Mouse (Mus musculus): Measurements from ENCODE around the gene Lgals3.

Lgals3 gene

GRCm38 (mm10) chr14:47369741-47370140, 2.2 kb downstream of the Lgals3 start:
- CTCF ChIA-PET, result no interaction called here

- CTCF ChIA-PET, result no interaction called here
These were observed 3.2 kb downstream of the Lgals3 start for GRCm38 (mm10) chr14:47370790-47371189.

- CTCF ChIA-PET, result no interaction called here
These were observed 4.1 kb downstream of the Lgals3 start for GRCm38 (mm10) chr14:47371689-47372088.

- CTCF ChIA-PET, result interaction anchor here (0.6 kb wide), 1 partner anchor 51 kb away, joined by 4 read pairs; no protein-coding TSS in a partner anchor
These were observed 6.5 kb downstream of the Lgals3 start for GRCm38 (mm10) chr14:47373728-47374678.

GRCm38 (mm10) chr14:47376526-47376925, 9.0 kb downstream of the Lgals3 start:
- CTCF ChIA-PET, result interaction anchor here (0.6 kb wide), 1 partner anchor 42 kb away, joined by 4 read pairs; the partner anchor contains the start of gene Dlgap5

- CTCF ChIA-PET, result no interaction called here
These were observed 10.8 kb downstream of the Lgals3 start for GRCm38 (mm10) chr14:47378336-47378735.

GRCm38 (mm10) chr14:47383911-47384310, 16.4 kb downstream of the Lgals3 start:
- CTCF ChIA-PET, result no interaction called here

- CTCF ChIA-PET, result no interaction called here
These were observed 17.1 kb downstream of the Lgals3 start for GRCm38 (mm10) chr14:47384653-47385052.

GRCm38 (mm10) chr14:47386125-47386524, 18.6 kb downstream of the Lgals3 start:
- CTCF ChIA-PET, result no interaction called here

- CTCF ChIA-PET, result no interaction called here
These were observed 26.0 kb downstream of the Lgals3 start for GRCm38 (mm10) chr14:47393354-47394094.

GRCm38 (mm10) chr14:47395007-47395406, 27.5 kb downstream of the Lgals3 start:
- CTCF ChIA-PET, result interaction anchor here (1.2 to 2.1 kb wide), 2 partner anchors 60 to 96 kb away, joined by 3 to 7 read pairs; no protein-coding TSS in a partner anchor

- CTCF ChIA-PET, result interaction anchor here (0.7 to 2.1 kb wide), 4 partner anchors 15 to 99 kb away, joined by 3 to 7 read pairs (median 3); no protein-coding TSS in a partner anchor
These were observed 28.0 kb downstream of the Lgals3 start for GRCm38 (mm10) chr14:47395462-47396026.

- CTCF ChIA-PET, result interaction anchor here (0.6 to 2.1 kb wide), 5 partner anchors 15 to 282 kb away, joined by 3 to 7 read pairs (median 3); no protein-coding TSS in a partner anchor
These were observed 28.7 kb downstream of the Lgals3 start for GRCm38 (mm10) chr14:47396165-47396652.

GRCm38 (mm10) chr14:47402735-47403134, 35.2 kb downstream of the Lgals3 start:
- CTCF ChIA-PET, result no interaction called here

GRCm38 (mm10) chr14:47406000-47406399, 38.4 kb downstream of the Lgals3 start:
- CTCF ChIA-PET, result interaction anchor here (0.6 kb wide), 1 partner anchor 71 kb away, joined by 5 read pairs; no protein-coding TSS in a partner anchor

GRCm38 (mm10) chr14:47417346-47417745, 49.8 kb downstream of the Lgals3 start:
- CTCF ChIA-PET, result interaction anchor here (1.1 kb wide), 1 partner anchor 33 kb away, joined by 3 read pairs; the partner anchor contains the start of gene Fbxo34

GRCm38 (mm10) chr14:47417775-47418665, 50.5 kb downstream of the Lgals3 start, which contains the start of gene Dlgap5:
Gene Dlgap5 (minus strand): TSS chr14:47418407.
- CTCF ChIA-PET, result interaction anchor here (0.7 to 1.1 kb wide), 2 partner anchors 32 to 42 kb away, joined by 3 to 4 read pairs; partner anchors contain the start of gene Fbxo34

GRCm38 (mm10) chr14:47418666-47418991, 51.1 kb downstream of the Lgals3 start:
- CTCF ChIA-PET, result no interaction called here

GRCm38 (mm10) chr14:47419034-47419625, 51.6 kb downstream of the Lgals3 start:
- CTCF ChIA-PET, result no interaction called here

- CTCF ChIA-PET, result no interaction called here
These were observed 52.2 kb downstream of the Lgals3 start for GRCm38 (mm10) chr14:47419723-47420276.

Data from spleen, embryonic (tissue).